Mouse (Mus musculus) lung, embryonic 16.5 days (tissue): ENCODE results near the gene Ccdc6. TPM values are rescaled to one million over a fixed set of nuclear protein-coding genes. Genes with fewer than 3 reads are reported as not detected.

Source experiments
- ATAC-seq: fragments of 200-750 bp; cut with Nextera tagmentation; 2 replicates; pipeline ENCODE4 v1.8.0; 2017; ENCODE audit warnings: low read depth, mild to moderate bottlenecking, moderate library complexity
- H3K27ac ChIP-seq: fragments of 300-500 bp; sonication (generic); 2 replicates; pipeline ENCODE4 v1.5.1; 2014; ENCODE audit warnings: mild to moderate bottlenecking, control low read depth, low read length
- H3K27me3 ChIP-seq: fragments of 300-500 bp; sonication (generic); 2 replicates; pipeline ENCODE4 v1.6.1; 2014; ENCODE audit warnings: low read depth, low read length, mixed read lengths; ENCODE audit not compliant: control insufficient read depth, insufficient read depth
- H3K36me3 ChIP-seq: fragments of 300-500 bp; sonication (generic); 2 replicates; pipeline ENCODE4 v1.6.1; 2014; ENCODE audit warnings: low read length; ENCODE audit not compliant: control insufficient read depth, insufficient read depth
- H3K4me1 ChIP-seq: fragments of 300-500 bp; sonication (generic); replicated peaks from 2 replicates; pipeline ENCODE4 v1.6.1; 2014; ENCODE audit warnings: low read length, mixed read lengths; ENCODE audit not compliant: control insufficient read depth, insufficient read depth
- H3K4me2 ChIP-seq: fragments of 300-500 bp; sonication (generic); 2 replicates; pipeline ENCODE4 v1.6.1; 2014; ENCODE audit warnings: low read depth, low read length, control low read depth
- H3K4me3 ChIP-seq: fragments of 300-500 bp; sonication (generic); 2 replicates; pipeline ENCODE4 v1.5.1; 2014; ENCODE audit warnings: mild to moderate bottlenecking, low read length, control low read depth
- H3K9ac ChIP-seq: fragments of 300-500 bp; sonication (generic); 2 replicates; pipeline ENCODE4 v1.6.1; 2014; ENCODE audit warnings: low read length, control low read depth
- H3K9me3 ChIP-seq: fragments of 300-500 bp; sonication (generic); 2 replicates; pipeline ENCODE4 v1.6.1; 2016; ENCODE audit warnings: low read length; ENCODE audit not compliant: control insufficient read depth
- WGBS: fragments of 180-500 bp; shearing (Covaris S2); extraction: QIAGEN DNeasy Blood & Tissue Kit; methylation state at CpG from one replicate; pipeline ENCODE4 v1.1.7; 2014; 5-methylcytosine and 5-hydroxymethylcytosine counted together
- polyA plus RNA-seq: library from polyadenylated mRNA; unstranded; fragments of >200 nt; fragmentation: Nextera tagmentation; extraction: Ambion mirVana; gene quantifications from 2 replicates; pipeline ENCODE4 v1.2.1, GENCODE M21; 2015

The Ccdc6 gene
- polyA plus RNA-seq, 1 experiment from 2014 or later, result 15.1 TPM

DNA sequence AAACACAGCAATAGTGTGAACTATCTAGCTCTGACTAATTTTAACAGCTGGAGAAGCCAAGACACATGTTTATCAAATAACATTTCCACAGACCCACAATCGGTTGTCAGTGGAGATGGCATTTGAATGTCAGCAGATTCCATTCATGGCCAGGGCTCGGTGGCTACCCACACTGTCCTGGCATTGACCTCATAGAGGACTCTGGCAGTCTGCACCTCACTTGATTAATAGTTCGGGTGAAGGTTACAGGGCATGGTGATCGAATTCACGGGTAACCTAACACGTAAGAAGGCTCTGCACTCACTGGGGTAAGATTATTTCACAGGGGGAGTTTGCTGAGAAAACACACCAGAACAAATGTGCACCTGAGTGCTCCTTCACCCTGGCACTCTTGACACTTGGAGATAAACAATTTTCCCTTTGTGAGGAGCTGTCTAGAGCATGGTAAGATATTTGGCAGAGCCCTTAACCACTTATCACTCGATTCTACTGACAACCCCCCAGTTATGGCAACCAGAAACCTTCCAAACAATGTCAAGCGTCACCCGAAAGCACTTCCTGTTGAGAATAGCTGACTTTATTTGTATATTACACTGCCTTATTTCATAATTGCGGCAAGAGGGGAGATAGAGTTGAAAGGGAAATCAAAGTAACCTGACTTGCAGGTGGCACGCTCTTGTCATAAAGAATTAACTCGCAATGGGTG is 11.5 kb upstream of the Ccdc6 start:
- ATAC-seq, result no peak
- no peak overlapping the region for H3K4me3 ChIP-seq
- H3K27me3 ChIP-seq, result no peaks in the 10 kb centered on the region
- peaks cover 7% of the 10 kb centered on the region for H3K9me3 ChIP-seq
- H3K27ac ChIP-seq, result no peak overlapping the region
- whole genome bisulfite sequencing, result 19% methylated on average over 12 of the region's 12 CpGs
- no peak overlapping the region for H3K9ac ChIP-seq
- no peak overlapping the region for H3K4me2 ChIP-seq
- no peaks in the 10 kb centered on the region for H3K36me3 ChIP-seq
- H3K4me1 ChIP-seq, result peaks cover 14% of the 10 kb centered on the region

GRCm38 (mm10) chr10:70088788-70089187 is 8.1 kb upstream of the Ccdc6 start:
- H3K27ac ChIP-seq, result no peak overlapping the region
- H3K4me3 ChIP-seq, result no peak overlapping the region
- H3K9ac ChIP-seq, result no peak overlapping the region
- WGBS, result 85% methylated on average over 5 of the region's 5 CpGs
- H3K27me3 ChIP-seq, result no peaks in the 10 kb centered on the region
- peaks cover 7% of the 10 kb centered on the region for H3K9me3 ChIP-seq
- no peak for ATAC-seq
- H3K4me1 ChIP-seq, result peaks cover 9% of the 10 kb centered on the region
- H3K36me3 ChIP-seq, result no peaks in the 10 kb centered on the region
- H3K4me2 ChIP-seq, result no peak overlapping the region

DNA sequence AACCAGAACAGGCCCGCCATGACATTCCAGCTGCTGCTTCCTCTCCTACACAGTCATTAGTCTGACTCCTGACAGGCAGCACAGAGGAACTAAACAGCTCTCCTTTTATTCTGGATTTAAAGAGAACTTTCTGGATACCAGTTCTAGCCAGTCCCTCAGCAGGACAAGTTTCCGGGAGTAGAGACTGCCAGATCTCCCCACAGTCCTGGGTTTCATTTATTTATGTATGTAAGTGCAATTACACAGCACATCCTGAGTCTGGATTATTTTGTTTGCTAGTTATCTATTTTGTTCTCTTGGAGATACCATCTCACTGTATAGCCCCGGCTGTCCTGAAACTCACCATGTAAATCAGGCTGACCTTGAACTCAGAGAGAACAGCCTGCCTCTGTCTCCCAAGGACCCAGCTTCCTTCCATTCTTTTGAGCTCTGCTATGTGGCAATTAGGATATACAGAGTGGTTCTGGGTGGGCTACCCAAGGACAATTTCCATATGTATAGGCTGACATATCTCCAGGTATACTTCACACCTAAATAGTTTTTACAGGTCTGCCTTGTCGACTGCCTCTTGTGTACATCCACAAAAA is 5.0 kb upstream of the Ccdc6 start:
- H3K4me3 ChIP-seq, result no peak overlapping the region
- H3K4me2 ChIP-seq, result no peak overlapping the region
- H3K27ac ChIP-seq, result no peak overlapping the region
- WGBS, result 51% methylated on average over 4 of the region's 4 CpGs
- H3K27me3 ChIP-seq, result no peaks in the 10 kb centered on the region
- H3K9ac ChIP-seq, result no peak overlapping the region
- no peaks in the 10 kb centered on the region for H3K36me3 ChIP-seq
- peaks cover 5% of the 10 kb centered on the region for H3K4me1 ChIP-seq
- ATAC-seq, result no peak
- peaks cover 7% of the 10 kb centered on the region for H3K9me3 ChIP-seq

- Histone ChIP-seq H3K4me3 (no peak overlapping the region), H3K27me3 (no peaks in the 10 kb centered on the region), H3K27ac (no peak overlapping the region), H3K4me2 (no peak overlapping the region), H3K4me1 (peaks cover 11% of the 10 kb centered on the region), H3K9me3 (no peaks in the 10 kb centered on the region), H3K36me3 (no peaks in the 10 kb centered on the region), H3K9ac (no peak overlapping the region)
- no peak for ATAC-seq
- 25% methylated on average over 1 of the region's 1 CpGs for WGBS
These were observed 3.1 kb upstream of the Ccdc6 start for GRCm38 (mm10) chr10:70093782-70094181.

- Histone ChIP-seq H3K9ac (peak overlapping the region; percentile 61), H3K4me1 (peaks cover 19% of the 10 kb centered on the region), H3K4me3 (peak overlapping the region; percentile 94), H3K27ac (peak overlapping the region; percentile 89), H3K4me2 (peak overlapping the region; percentile 92), H3K27me3 (no peaks in the 10 kb centered on the region), H3K9me3 (no peaks in the 10 kb centered on the region), H3K36me3 (no peaks in the 10 kb centered on the region)
- peak; percentile 17 for ATAC-seq
- WGBS, result under 1% methylated on average over 14 of the region's 14 CpGs
These were observed 1.9 kb upstream of the Ccdc6 start for GRCm38 (mm10) chr10:70095031-70095470.

- 19% methylated on average over 13 of the region's 13 CpGs for WGBS
- Histone ChIP-seq H3K4me2 (peak overlapping the region; percentile 92), H3K4me3 (peak overlapping the region; percentile 94), H3K27me3 (no peaks in the 10 kb centered on the region), H3K36me3 (no peaks in the 10 kb centered on the region), H3K27ac (peak overlapping the region; percentile 89), H3K4me1 (peaks cover 19% of the 10 kb centered on the region), H3K9ac (peak overlapping the region; percentile 61), H3K9me3 (no peaks in the 10 kb centered on the region)
- ATAC-seq, result no peak
These were observed 1.2 kb upstream of the Ccdc6 start for GRCm38 (mm10) chr10:70095506-70096270.

GRCm38 (mm10) chr10:70097291-70097901 is 475 bp downstream of the Ccdc6 start:
- WGBS, result under 1% methylated on average over 37 of the region's 58 CpGs

GRCm38 (mm10) chr10:70097911-70098569 is 1.1 kb downstream of the Ccdc6 start:
- Histone ChIP-seq H3K36me3 (no peaks in the 10 kb centered on the region), H3K27ac (peak overlapping the region; percentile 81), H3K4me1 (peaks cover 19% of the 10 kb centered on the region), H3K27me3 (no peaks in the 10 kb centered on the region), H3K4me3 (peak overlapping the region; percentile 94), H3K9me3 (peaks cover 2% of the 10 kb centered on the region; the same call in 1 of the 2 replicates), H3K4me2 (peak overlapping the region; percentile 60), H3K9ac (peak overlapping the region; percentile 92)
- WGBS, result 1% methylated on average over 29 of the region's 29 CpGs
- ATAC-seq, result peak; percentile 64

More at GRCm38 (mm10) chr10:70097291-70097901, 475 bp downstream of the Ccdc6 start:
- H3K9ac ChIP-seq, result peak overlapping the region; percentile 92
- no peaks in the 10 kb centered on the region for H3K27me3 ChIP-seq
- ATAC-seq, result peak; percentile 26
- H3K4me1 ChIP-seq, result peaks cover 19% of the 10 kb centered on the region
- no peaks in the 10 kb centered on the region for H3K36me3 ChIP-seq
- H3K9me3 ChIP-seq, result peaks cover 2% of the 10 kb centered on the region; the same call in 1 of the 2 replicates
- peak overlapping the region; percentile 60 for H3K4me2 ChIP-seq
- H3K27ac ChIP-seq, result peak overlapping the region; percentile 81
- H3K4me3 ChIP-seq, result peak overlapping the region; percentile 94
